Mouse (Mus musculus) CH12.LX (cell line): Measurements from ENCODE around the gene Fosl1. TPM values are rescaled to one million over a fixed set of nuclear protein-coding genes. Genes with fewer than 3 reads are reported as not detected.

Experiments used
- DNase-seq: peaks from one replicate; pipeline ENCODE4 v3.0.0-alpha.2; 2013; ENCODE audit errors: extremely low read depth
- H3K27ac ChIP-seq: 2 replicates; pipeline ENCODE4 v1.5.1; 2012; ENCODE audit warnings: low read depth, mild to moderate bottlenecking, control low read depth, moderate library complexity; ENCODE audit not compliant: insufficient read depth
- H3K27me3 ChIP-seq: replicated peaks from 2 replicates; pipeline ENCODE3; 2012; ENCODE audit warnings: inconsistent platforms
- H3K36me3 ChIP-seq, 2 experiments: replicated peaks in 1 of 2; 2 replicates each; pipeline versions ENCODE3 to v1.6.1; 2012; ENCODE audit warnings: inconsistent platforms in 1 of 2, low read length in 1 of 2, mild to moderate bottlenecking in 1 of 2, mixed read lengths in 1 of 2, moderate library complexity in 1 of 2; ENCODE audit not compliant: control insufficient read depth in 1 of 2, insufficient read depth in 1 of 2
- H3K4me1 ChIP-seq, 2 experiments: 2 replicates each; pipeline ENCODE4 v1.6.1; 2012; ENCODE audit warnings: inconsistent platforms in 1 of 2, moderate library complexity in 1 of 2; ENCODE audit not compliant: insufficient read depth in 2 of 2, control insufficient read depth in 1 of 2
- H3K4me2 ChIP-seq: 2 replicates; pipeline ENCODE4 v1.6.1; 2012; ENCODE audit warnings: low read depth, mild to moderate bottlenecking, control low read depth; ENCODE audit not compliant: poor library complexity, insufficient read depth, severe bottlenecking
- H3K4me3 ChIP-seq, 3 experiments: fragments of 150-350 bp in 1 of 3; sonication (generic) in 1 of 3; replicated peaks in 1 of 3; 2 replicates each; pipeline versions ENCODE3 to v1.5.1; 2011 to 2012; ENCODE audit warnings: low read depth in 2 of 3, low read length in 2 of 3, mild to moderate bottlenecking in 2 of 3, moderate library complexity in 2 of 3, control low read depth in 1 of 3, improper control_type of control experiment in 1 of 3, inconsistent platforms in 1 of 3, mixed read lengths in 1 of 3; ENCODE audit not compliant: poor library complexity in 1 of 3
- H3K79me2 ChIP-seq: replicated peaks from 2 replicates; pipeline ENCODE4 v1.6.1; 2012; ENCODE audit warnings: mild to moderate bottlenecking, moderate library complexity; ENCODE audit not compliant: control insufficient read depth, poor library complexity, insufficient read depth, severe bottlenecking; ENCODE audit errors: extremely low read depth
- H3K9ac ChIP-seq: 2 replicates; pipeline ENCODE4 v1.6.1; 2012; ENCODE audit warnings: low read depth, mild to moderate bottlenecking, control low read depth, moderate library complexity; ENCODE audit not compliant: insufficient read depth
- H3K9me3 ChIP-seq: replicated peaks from 2 replicates; pipeline ENCODE3; 2012; ENCODE audit warnings: low read length, inconsistent platforms, mixed read lengths
- BHLHE40 ChIP-seq: IDR thresholded peaks from 2 replicates; pipeline ENCODE4 v1.6.1; 2011; ENCODE audit warnings: mild to moderate bottlenecking, low read depth, low read length, improper control_type of control experiment
- CHD1 ChIP-seq: IDR thresholded peaks from 2 replicates; pipeline ENCODE4 v1.6.1; 2012; ENCODE audit warnings: low read depth, low read length, improper control_type of control experiment, inconsistent platforms
- CTCF ChIP-seq, 2 experiments: IDR thresholded peaks in 1 of 2; conservative IDR thresholded peaks in 1 of 2; 2 replicates each; pipeline ENCODE4 v1.5.1; 2011 to 2012; ENCODE audit warnings: low read depth in 2 of 2, low read length in 2 of 2, improper control_type of control experiment in 1 of 2, inconsistent platforms in 1 of 2, mild to moderate bottlenecking in 1 of 2, moderate library complexity in 1 of 2
- ELF1 ChIP-seq: IDR thresholded peaks from 2 replicates; pipeline ENCODE4 v1.6.1; 2014; ENCODE audit warnings: low read depth, mild to moderate bottlenecking, inconsistent platforms, low read length, improper control_type of control experiment
- ETS1 ChIP-seq: conservative IDR thresholded peaks from 2 replicates; pipeline ENCODE4 v1.6.1; 2012; ENCODE audit warnings: low read depth, mild to moderate bottlenecking, inconsistent platforms, low read length, improper control_type of control experiment, moderate library complexity
- HCFC1 ChIP-seq: IDR thresholded peaks from 2 replicates; pipeline ENCODE4 v1.6.1; 2012; ENCODE audit warnings: low read depth, mild to moderate bottlenecking, inconsistent platforms, low read length, improper control_type of control experiment
- IRF4 ChIP-seq: IDR thresholded peaks from 2 replicates; pipeline ENCODE4 v1.6.1; 2014; ENCODE audit warnings: low read depth, mild to moderate bottlenecking, inconsistent platforms, low read length, improper control_type of control experiment
- JUN ChIP-seq: IDR thresholded peaks from 2 replicates; pipeline ENCODE4 v1.6.1; 2011; ENCODE audit warnings: low read depth, mild to moderate bottlenecking, low read length, improper control_type of control experiment, moderate library complexity; ENCODE audit not compliant: insufficient read depth
- KAT2A ChIP-seq: IDR thresholded peaks from 2 replicates; pipeline ENCODE4 v1.6.1; 2012; ENCODE audit warnings: low read length, improper control_type of control experiment, inconsistent platforms; ENCODE audit not compliant: insufficient replicate concordance
- MAFK ChIP-seq: IDR thresholded peaks from 2 replicates; pipeline ENCODE4 v1.6.1; 2011; ENCODE audit warnings: low read length, improper control_type of control experiment; ENCODE audit not compliant: insufficient replicate concordance
- MAZ ChIP-seq: IDR thresholded peaks from 2 replicates; pipeline ENCODE4 v1.6.1; 2012; ENCODE audit warnings: low read depth, mild to moderate bottlenecking, inconsistent platforms, low read length, improper control_type of control experiment, moderate library complexity
- MYC ChIP-seq: IDR thresholded peaks from 2 replicates; pipeline ENCODE4 v1.6.1; 2011; ENCODE audit warnings: low read depth, mild to moderate bottlenecking, improper control_type of control experiment, low read length
- NELFE ChIP-seq: IDR thresholded peaks from 2 replicates; pipeline ENCODE4 v1.6.1; 2011; ENCODE audit warnings: low read depth, low read length, improper control_type of control experiment
- NRF1 ChIP-seq: IDR thresholded peaks from 2 replicates; pipeline ENCODE4 v1.6.1; 2014; ENCODE audit warnings: low read depth, mild to moderate bottlenecking, inconsistent platforms, low read length, improper control_type of control experiment, moderate library complexity
- PAX5 ChIP-seq: IDR thresholded peaks from 2 replicates; pipeline ENCODE4 v1.6.1; 2012; ENCODE audit warnings: low read length, inconsistent platforms, mixed read lengths
- POLR2AphosphoS2 ChIP-seq: IDR thresholded peaks from 2 replicates; pipeline ENCODE4 v1.6.1; 2011; ENCODE audit warnings: low read depth, low read length, improper control_type of control experiment
- RAD21 ChIP-seq: IDR thresholded peaks from 2 replicates; pipeline ENCODE4 v1.6.1; 2011; ENCODE audit warnings: low read depth, mild to moderate bottlenecking, low read length, improper control_type of control experiment, moderate library complexity
- SMC3 ChIP-seq: IDR thresholded peaks from 2 replicates; pipeline ENCODE4 v1.6.1; 2011; ENCODE audit warnings: low read depth, low read length, improper control_type of control experiment
- TBP ChIP-seq: conservative IDR thresholded peaks from 2 replicates; pipeline ENCODE4 v1.6.1; 2011; ENCODE audit warnings: low read depth, low read length, improper control_type of control experiment
- USF1 ChIP-seq: IDR thresholded peaks from 2 replicates; pipeline ENCODE4 v1.6.1; 2014; ENCODE audit warnings: low read depth, mild to moderate bottlenecking, inconsistent platforms, low read length, improper control_type of control experiment
- USF2 ChIP-seq: conservative IDR thresholded peaks from 2 replicates; pipeline ENCODE4 v1.6.1; 2011; ENCODE audit warnings: low read depth, low read length, improper control_type of control experiment
- ZC3H11A ChIP-seq: IDR thresholded peaks from 2 replicates; pipeline ENCODE4 v1.6.1; 2012; ENCODE audit warnings: low read depth, mild to moderate bottlenecking, inconsistent platforms, low read length, improper control_type of control experiment
- ZKSCAN1 ChIP-seq: IDR thresholded peaks from 2 replicates; pipeline ENCODE4 v1.6.1; 2012; ENCODE audit warnings: low read depth, inconsistent platforms, low read length, improper control_type of control experiment, borderline replicate concordance
- ZMIZ1 ChIP-seq: IDR thresholded peaks from 2 replicates; pipeline ENCODE4 v1.6.1; 2012; ENCODE audit warnings: low read depth, mild to moderate bottlenecking, inconsistent platforms, low read length, improper control_type of control experiment
- dilution Hi-C: fragments of 300-500 bp; cut with MboI; formaldehyde crosslinking; loops from 2 replicates; pipeline ENCODE4 v1.14.3; 2020; ENCODE audit warnings: low sequenced_read_pairs; ENCODE audit not compliant: extremely low pct_unique_long_range_greater_than_20kb, extremely low pct_ligation_motif_present
- in situ Hi-C: fragments of 300-500 bp; cut with MboI; formaldehyde crosslinking; loops from 3 replicates; pipeline ENCODE4 v1.14.3; 2019; ENCODE audit warnings: low sequenced_read_pairs, low pct_ligation_motif_present, low pct_unique_long_range_greater_than_20kb, mixed read lengths
- polyA plus RNA-seq: library from polyadenylated mRNA; unstranded; fragments of >175 nt; gene quantifications from 2 replicates; pipeline ENCODE4 v1.2.1, GENCODE M21; 2012; ENCODE audit warnings: low read depth; ENCODE audit not compliant: insufficient read length
- total RNA-seq, 2 experiments: library from RNA; depleted of rRNA; stranded (reverse); fragments of 300-350 nt in 1 of 2; fragments of >200 nt in 1 of 2; gene quantifications; 2 replicates each; pipeline ENCODE4 v1.2.3; 2012 to 2014

Gene Fosl1
- total and polyA plus RNA-seq, 3 experiments = not detected

GRCm38 (mm10) chr19:5432992-5433852, 14.1 kb upstream of the Fosl1 start:
- no peaks in the 10 kb centered on the region for H3K9me3 ChIP-seq
- H3K9ac ChIP-seq = no peak overlapping the region
- DNase-seq = no peak
- in situ Hi-C loops = no loop called here
- H3K36me3 ChIP-seq = peaks cover 0 to 2% of the 10 kb centered on the region in 2 experiments
- TF ChIP-seq CTCF (conservative IDR thresholded peaks at IDR 0.05 in 1 of 2, IDR thresholded peaks at IDR 0.05 in 1 of 2; ENCODE audit: low read depth in 2 of 2, low read length in 2 of 2) (peak in 1 of 2 experiments; percentile 51; a peak in 2 of 4 replicates), POLR2AphosphoS2 (no peak), ELF1 (peak; percentile 21; the same call in 1 of the 2 replicates), IRF4 (no peak), NELFE (no peak), TBP (no peak), PAX5 (no peak), ETS1 (no peak), ZMIZ1 (no peak), MAFK (no peak), MYC (no peak), RAD21 (peak; percentile 33), USF2 (no peak), KAT2A (no peak), BHLHE40 (0 out of 2 replicates have a peak, but pooled peaks have one; percentile 23)
- H3K79me2 ChIP-seq = no peaks in the 10 kb centered on the region
- dilution Hi-C loops = no loop called here
- H3K27me3 ChIP-seq = peaks cover 23% of the 10 kb centered on the region
- H3K27ac ChIP-seq = no peak overlapping the region
- peaks cover 16 to 38% of the 10 kb centered on the region in 2 experiments for H3K4me1 ChIP-seq
- H3K4me2 ChIP-seq = no peak overlapping the region
- H3K4me3 ChIP-seq = no peak overlapping the region

GRCm38 (mm10) chr19:5433951-5434350, 13.4 kb upstream of the Fosl1 start:
- Histone ChIP-seq H3K4me2 (no peak overlapping the region), H3K9ac (no peak overlapping the region), H3K9me3 (no peaks in the 10 kb centered on the region), H3K27ac (no peak overlapping the region), H3K4me1 (peaks cover 16 to 38% of the 10 kb centered on the region in 2 experiments), H3K4me3 (no peak overlapping the region), H3K79me2 (no peaks in the 10 kb centered on the region), H3K27me3 (peaks cover 23% of the 10 kb centered on the region), H3K36me3 (peaks cover 0 to 1% of the 10 kb centered on the region in 2 experiments)
- dilution Hi-C loops = no loop called here
- TF ChIP-seq ZKSCAN1 (no peak), IRF4 (no peak), USF1 (no peak), POLR2AphosphoS2 (no peak), USF2 (no peak), BHLHE40 (no peak), CHD1 (no peak), MAZ (no peak), RAD21 (no peak), JUN (no peak), SMC3 (no peak), MYC (no peak), NRF1 (no peak), ZC3H11A (no peak), HCFC1 (no peak)
- DNase-seq = no peak
- in situ Hi-C loops = no loop called here
